Mouse (Mus musculus): Measurements from ENCODE around the gene Atp11a. TPM values are rescaled to one million over a fixed set of nuclear protein-coding genes. Genes with fewer than 3 reads are reported as not detected.

Gene Atp11a
- polyA plus RNA-seq, 1 experiment from 2014 or later = 7.5 TPM

- no peak for DNase-seq (ENCODE audit: low spot score)
Observed at GRCm38 (mm10) chr8:12871461-12871860, 114.6 kb downstream of the Atp11a start.

GRCm38 (mm10) chr8:12872983-12873356, 116.2 kb downstream of the Atp11a start:
- no peak for DNase-seq (ENCODE audit: low spot score)

GRCm38 (mm10) chr8:12873357-12874046, 116.7 kb downstream of the Atp11a start, which contains the start of gene Mcf2l:
TSS of gene Mcf2l (plus strand) at chr8:12873806.
- DNase-seq (ENCODE audit: low spot score) = peak; percentile 76

GRCm38 (mm10) chr8:12874194-12874791, 117.5 kb downstream of the Atp11a start:
- no peak for DNase-seq (ENCODE audit: low spot score)

- DNase-seq (ENCODE audit: low spot score) = no peak
Observed at GRCm38 (mm10) chr8:12874971-12875370, 118.2 kb downstream of the Atp11a start.

GRCm38 (mm10) chr8:12877126-12877525, 120.3 kb downstream of the Atp11a start:
- DNase-seq (ENCODE audit: low spot score) = no peak

GRCm38 (mm10) chr8:12880163-12880562, 123.3 kb downstream of the Atp11a start:
- DNase-seq (ENCODE audit: low spot score) = no peak

- no peak for DNase-seq (ENCODE audit: low spot score)
Observed at GRCm38 (mm10) chr8:12883051-12884004, 126.5 kb downstream of the Atp11a start.

- no peak for DNase-seq (ENCODE audit: low spot score)
Observed at GRCm38 (mm10) chr8:12887772-12888435, 131.1 kb downstream of the Atp11a start.

- DNase-seq (ENCODE audit: low spot score) = no peak
Observed at GRCm38 (mm10) chr8:12889046-12889598, 132.3 kb downstream of the Atp11a start.

- no peak for DNase-seq (ENCODE audit: low spot score)
Observed at GRCm38 (mm10) chr8:12892882-12893446, 136.2 kb downstream of the Atp11a start.

GRCm38 (mm10) chr8:12893797-12894578, 137.2 kb downstream of the Atp11a start:
- DNase-seq (ENCODE audit: low spot score) = no peak

- no peak for DNase-seq (ENCODE audit: low spot score)
Observed at GRCm38 (mm10) chr8:12894783-12895534, 138.1 kb downstream of the Atp11a start.

GRCm38 (mm10) chr8:12895535-12896150, 138.8 kb downstream of the Atp11a start:
- no peak for DNase-seq (ENCODE audit: low spot score)

GRCm38 (mm10) chr8:12896494-12897373, 139.9 kb downstream of the Atp11a start:
- DNase-seq (ENCODE audit: low spot score) = peak; percentile 44

- no peak for DNase-seq (ENCODE audit: low spot score)
Observed at GRCm38 (mm10) chr8:12897815-12898214, 141.0 kb downstream of the Atp11a start.

GRCm38 (mm10) chr8:12903790-12904415, 147.1 kb downstream of the Atp11a start:
- DNase-seq (ENCODE audit: low spot score) = no peak
